Mouse (Mus musculus): Measurements from ENCODE around the gene Ifi213.

DNA sequence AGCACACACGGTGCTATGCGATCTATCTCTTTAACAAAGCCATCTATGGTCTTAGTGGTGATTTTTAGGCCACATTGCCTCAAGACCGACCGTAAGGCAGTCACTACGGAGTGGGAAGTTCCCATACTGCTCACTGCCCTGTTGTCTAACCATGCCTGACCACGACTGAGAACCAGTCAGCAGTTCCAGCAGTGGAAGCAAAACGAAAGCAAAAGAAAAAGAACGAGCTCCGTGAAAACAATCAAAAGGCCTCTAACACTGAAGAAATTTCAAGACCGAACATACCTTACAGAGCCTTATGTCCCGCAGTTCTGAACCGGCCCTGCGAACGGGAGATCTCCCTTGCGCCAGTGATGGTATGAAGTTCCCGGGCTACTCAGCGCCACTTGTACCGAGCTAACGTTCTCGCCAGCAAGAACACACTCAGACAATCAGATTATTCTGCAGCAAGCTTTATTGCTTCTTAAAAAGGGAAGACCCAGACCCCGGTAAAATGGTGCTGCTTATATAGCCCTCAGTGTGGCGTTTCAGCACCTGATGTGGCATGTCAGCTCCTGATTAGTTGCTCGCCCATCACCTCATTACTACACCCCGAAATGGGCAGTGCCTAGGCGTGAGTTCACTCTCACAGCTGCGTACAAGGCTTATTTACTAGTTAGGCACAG, 19.0 kb downstream of the Ifi213 start:
- TF ChIP-seq CTCF (IDR thresholded peaks at IDR 0.05; ENCODE audit: extremely low read depth, insufficient read depth, low read length) = no peak
- no peak for TF ChIP-seq POLR2A (IDR thresholded peaks at IDR 0.05; ENCODE audit: extremely low read depth, insufficient read depth, low read length)

All from cortical plate, adult 2 months (tissue).